Mouse (Mus musculus) midbrain, embryonic 15.5 days (tissue): ENCODE measurements at regions not wholly inside any gene's neighbourhood (a gene's known extent, or its start where the extent isn't known, plus 50 kb on each side); places are given as distances from the start of the nearest gene placed in this dataset.
A peak's percentile ranks its signal among the peaks of the same experiment; 100 is the strongest.

Experiments used
- ATAC-seq: fragments of 200-750 bp; cut with Nextera tagmentation; replicated peaks from 2 replicates; pipeline ENCODE4 v1.8.0; 2017; ENCODE audit warnings: moderate TSS enrichment
- H3K27ac ChIP-seq: fragments of 300-500 bp; sonication (generic); 2 replicates; pipeline ENCODE4 v1.5.1; 2015; ENCODE audit warnings: mild to moderate bottlenecking, inconsistent platforms
- H3K27me3 ChIP-seq: fragments of 300-500 bp; sonication (generic); replicated peaks from 2 replicates; pipeline ENCODE4 v1.6.1; 2015; ENCODE audit warnings: inconsistent platforms
- H3K36me3 ChIP-seq: fragments of 300-500 bp; sonication (generic); replicated peaks from 2 replicates; pipeline ENCODE4 v1.6.1; 2015; ENCODE audit warnings: inconsistent platforms
- H3K4me1 ChIP-seq: fragments of 300-500 bp; sonication (generic); 2 replicates; pipeline ENCODE4 v1.6.1; 2015; ENCODE audit warnings: inconsistent platforms
- H3K4me2 ChIP-seq: fragments of 300-500 bp; sonication (generic); 2 replicates; pipeline ENCODE4 v1.6.1; 2015; ENCODE audit warnings: inconsistent platforms, mild to moderate bottlenecking, moderate library complexity
- H3K4me3 ChIP-seq: fragments of 300-500 bp; sonication (generic); 2 replicates; pipeline ENCODE4 v1.5.1; 2015; ENCODE audit warnings: mild to moderate bottlenecking, inconsistent platforms
- H3K9ac ChIP-seq: fragments of 300-500 bp; sonication (generic); 2 replicates; pipeline ENCODE4 v1.6.1; 2015; ENCODE audit warnings: mild to moderate bottlenecking, inconsistent platforms
- H3K9me3 ChIP-seq: fragments of 300-500 bp; sonication (generic); 2 replicates; pipeline ENCODE4 v1.6.1; 2016; ENCODE audit warnings: inconsistent platforms
- WGBS: fragments of 180-500 bp; shearing (Covaris S2); methylation state at CpG from one replicate; pipeline ENCODE4 v1.1.7; 2015; ENCODE audit warnings: mixed read lengths; 5-methylcytosine and 5-hydroxymethylcytosine counted together

- Histone ChIP-seq H3K9me3 (no peaks in the 10 kb centered on the region), H3K36me3 (no peaks in the 10 kb centered on the region), H3K9ac (no peak overlapping the region), H3K4me1 (no peaks in the 10 kb centered on the region), H3K27ac (no peak overlapping the region), H3K4me3 (no peak overlapping the region), H3K4me2 (no peak overlapping the region), H3K27me3 (no peaks in the 10 kb centered on the region)
- ATAC-seq: no peak
- WGBS: 97% methylated on average over 1 of the region's 1 CpGs
Measured at GRCm38 (mm10) chr2:137591551-137591950, 475.1 kb upstream of the Jag1 start.

- 30% methylated on average over 2 of the region's 2 CpGs for WGBS
- no peak for ATAC-seq
- H3K36me3 ChIP-seq: no peaks in the 10 kb centered on the region
- no peaks in the 10 kb centered on the region for H3K9me3 ChIP-seq
- no peak overlapping the region for H3K4me3 ChIP-seq
- no peak overlapping the region for H3K9ac ChIP-seq
- H3K4me1 ChIP-seq: no peaks in the 10 kb centered on the region
- no peaks in the 10 kb centered on the region for H3K27me3 ChIP-seq
- H3K27ac ChIP-seq: no peak overlapping the region
- H3K4me2 ChIP-seq: no peak overlapping the region
Measured at GRCm38 (mm10) chr2:137581491-137581890, 465.0 kb upstream of the Jag1 start.

GRCm38 (mm10) chr2:137575750-137576149 is 459.3 kb upstream of the Jag1 start:
- ATAC-seq: no peak
- 71% methylated on average over 3 of the region's 3 CpGs for WGBS
- H3K4me1 ChIP-seq: no peaks in the 10 kb centered on the region
- no peak overlapping the region for H3K9ac ChIP-seq
- H3K36me3 ChIP-seq: no peaks in the 10 kb centered on the region
- no peaks in the 10 kb centered on the region for H3K27me3 ChIP-seq
- H3K27ac ChIP-seq: no peak overlapping the region
- no peak overlapping the region for H3K4me2 ChIP-seq
- H3K9me3 ChIP-seq: no peaks in the 10 kb centered on the region
- no peak overlapping the region for H3K4me3 ChIP-seq

- no peak overlapping the region for H3K27ac ChIP-seq
- H3K27me3 ChIP-seq: no peaks in the 10 kb centered on the region
- H3K36me3 ChIP-seq: no peaks in the 10 kb centered on the region
- no peak overlapping the region for H3K4me3 ChIP-seq
- no peak for ATAC-seq
- no peak overlapping the region for H3K9ac ChIP-seq
- 72% methylated on average over 4 of the region's 4 CpGs for WGBS
- H3K4me1 ChIP-seq: no peaks in the 10 kb centered on the region
- H3K4me2 ChIP-seq: no peak overlapping the region
- H3K9me3 ChIP-seq: no peaks in the 10 kb centered on the region
Measured at GRCm38 (mm10) chr2:137574845-137575449, 458.5 kb upstream of the Jag1 start.

GRCm38 (mm10) chr2:137571146-137571545 is 454.7 kb upstream of the Jag1 start:
- Histone ChIP-seq H3K36me3 (no peaks in the 10 kb centered on the region), H3K9ac (no peak overlapping the region), H3K27me3 (no peaks in the 10 kb centered on the region), H3K4me2 (no peak overlapping the region), H3K9me3 (no peaks in the 10 kb centered on the region), H3K27ac (no peak overlapping the region), H3K4me1 (no peaks in the 10 kb centered on the region), H3K4me3 (no peak overlapping the region)
- ATAC-seq: no peak
- 91% methylated on average over 1 of the region's 1 CpGs for whole genome bisulfite sequencing

GRCm38 (mm10) chr2:137566619-137567018 is 450.2 kb upstream of the Jag1 start:
- no peaks in the 10 kb centered on the region for H3K27me3 ChIP-seq
- no peak overlapping the region for H3K4me2 ChIP-seq
- H3K4me1 ChIP-seq: no peaks in the 10 kb centered on the region
- H3K4me3 ChIP-seq: no peak overlapping the region
- H3K27ac ChIP-seq: no peak overlapping the region
- WGBS: 94% methylated on average over 3 of the region's 3 CpGs
- H3K9ac ChIP-seq: no peak overlapping the region
- H3K36me3 ChIP-seq: no peaks in the 10 kb centered on the region
- no peak for ATAC-seq
- no peaks in the 10 kb centered on the region for H3K9me3 ChIP-seq

GRCm38 (mm10) chr2:137564064-137564624 is 447.7 kb upstream of the Jag1 start:
- 88% methylated on average over 5 of the region's 5 CpGs for WGBS
- H3K36me3 ChIP-seq: no peaks in the 10 kb centered on the region
- H3K27ac ChIP-seq: no peak overlapping the region
- no peak for ATAC-seq
- H3K9ac ChIP-seq: no peak overlapping the region
- H3K9me3 ChIP-seq: no peaks in the 10 kb centered on the region
- H3K4me3 ChIP-seq: no peak overlapping the region
- H3K4me2 ChIP-seq: no peak overlapping the region
- H3K4me1 ChIP-seq: 0 out of 2 replicates have a peak, but pooled peaks cover 3% of the 10 kb centered on the region
- H3K27me3 ChIP-seq: no peaks in the 10 kb centered on the region

GRCm38 (mm10) chr2:137560366-137560765 is 443.9 kb upstream of the Jag1 start:
- H3K27ac ChIP-seq: peak overlapping the region; percentile 60; the same call in 1 of the 2 replicates
- H3K36me3 ChIP-seq: no peaks in the 10 kb centered on the region
- H3K27me3 ChIP-seq: no peaks in the 10 kb centered on the region
- H3K9me3 ChIP-seq: no peaks in the 10 kb centered on the region
- 0 out of 2 replicates have a peak, but pooled peaks cover 3% of the 10 kb centered on the region for H3K4me1 ChIP-seq
- no peak overlapping the region for H3K4me2 ChIP-seq
- 17% methylated on average over 4 of the region's 4 CpGs for WGBS
- H3K9ac ChIP-seq: no peak overlapping the region
- peak; percentile 96 for ATAC-seq
- H3K4me3 ChIP-seq: no peak overlapping the region

GRCm38 (mm10) chr2:137553871-137554270 is 437.4 kb upstream of the Jag1 start:
- no peak for ATAC-seq
- no peaks in the 10 kb centered on the region for H3K4me1 ChIP-seq
- H3K9ac ChIP-seq: no peak overlapping the region
- no peak overlapping the region for H3K4me3 ChIP-seq
- H3K9me3 ChIP-seq: no peaks in the 10 kb centered on the region
- no peak overlapping the region for H3K4me2 ChIP-seq
- no peak overlapping the region for H3K27ac ChIP-seq
- 87% methylated on average over 2 of the region's 2 CpGs for WGBS
- no peaks in the 10 kb centered on the region for H3K36me3 ChIP-seq
- H3K27me3 ChIP-seq: no peaks in the 10 kb centered on the region

- H3K9me3 ChIP-seq: no peaks in the 10 kb centered on the region
- H3K27ac ChIP-seq: no peak overlapping the region
- H3K36me3 ChIP-seq: no peaks in the 10 kb centered on the region
- no peaks in the 10 kb centered on the region for H3K4me1 ChIP-seq
- H3K27me3 ChIP-seq: no peaks in the 10 kb centered on the region
- no peak for ATAC-seq
- no peak overlapping the region for H3K4me3 ChIP-seq
- no peak overlapping the region for H3K4me2 ChIP-seq
- H3K9ac ChIP-seq: no peak overlapping the region
- WGBS: 55% methylated on average over 2 of the region's 2 CpGs
Measured at GRCm38 (mm10) chr2:137536581-137536980, 420.1 kb upstream of the Jag1 start.

- H3K27me3 ChIP-seq: no peaks in the 10 kb centered on the region
- no peak for ATAC-seq
- H3K36me3 ChIP-seq: no peaks in the 10 kb centered on the region
- H3K9me3 ChIP-seq: no peaks in the 10 kb centered on the region
- no peak overlapping the region for H3K4me3 ChIP-seq
- H3K4me1 ChIP-seq: no peaks in the 10 kb centered on the region
- no peak overlapping the region for H3K4me2 ChIP-seq
- no peak overlapping the region for H3K27ac ChIP-seq
- H3K9ac ChIP-seq: no peak overlapping the region
- WGBS: 76% methylated on average over 2 of the region's 2 CpGs
Measured at GRCm38 (mm10) chr2:137516271-137516670, 399.8 kb upstream of the Jag1 start.

- Histone ChIP-seq H3K9me3 (no peaks in the 10 kb centered on the region), H3K36me3 (no peaks in the 10 kb centered on the region), H3K4me2 (no peak overlapping the region), H3K4me1 (no peaks in the 10 kb centered on the region), H3K4me3 (no peak overlapping the region), H3K27ac (no peak overlapping the region), H3K9ac (no peak overlapping the region), H3K27me3 (no peaks in the 10 kb centered on the region)
- WGBS: 54% methylated on average over 3 of the region's 3 CpGs
- no peak for ATAC-seq
Measured at GRCm38 (mm10) chr2:137515043-137515442, 398.6 kb upstream of the Jag1 start.

- H3K4me3 ChIP-seq: no peak overlapping the region
- WGBS: 31% methylated on average over 2 of the region's 2 CpGs
- H3K27ac ChIP-seq: no peak overlapping the region
- H3K4me1 ChIP-seq: no peaks in the 10 kb centered on the region
- no peaks in the 10 kb centered on the region for H3K27me3 ChIP-seq
- no peak overlapping the region for H3K9ac ChIP-seq
- no peaks in the 10 kb centered on the region for H3K36me3 ChIP-seq
- no peak for ATAC-seq
- H3K4me2 ChIP-seq: no peak overlapping the region
- no peaks in the 10 kb centered on the region for H3K9me3 ChIP-seq
Measured at GRCm38 (mm10) chr2:137513895-137514506, 397.6 kb upstream of the Jag1 start.
